8 mouse cellular contexts compared by ENCODE assay signal in the genomic region with DNA sequence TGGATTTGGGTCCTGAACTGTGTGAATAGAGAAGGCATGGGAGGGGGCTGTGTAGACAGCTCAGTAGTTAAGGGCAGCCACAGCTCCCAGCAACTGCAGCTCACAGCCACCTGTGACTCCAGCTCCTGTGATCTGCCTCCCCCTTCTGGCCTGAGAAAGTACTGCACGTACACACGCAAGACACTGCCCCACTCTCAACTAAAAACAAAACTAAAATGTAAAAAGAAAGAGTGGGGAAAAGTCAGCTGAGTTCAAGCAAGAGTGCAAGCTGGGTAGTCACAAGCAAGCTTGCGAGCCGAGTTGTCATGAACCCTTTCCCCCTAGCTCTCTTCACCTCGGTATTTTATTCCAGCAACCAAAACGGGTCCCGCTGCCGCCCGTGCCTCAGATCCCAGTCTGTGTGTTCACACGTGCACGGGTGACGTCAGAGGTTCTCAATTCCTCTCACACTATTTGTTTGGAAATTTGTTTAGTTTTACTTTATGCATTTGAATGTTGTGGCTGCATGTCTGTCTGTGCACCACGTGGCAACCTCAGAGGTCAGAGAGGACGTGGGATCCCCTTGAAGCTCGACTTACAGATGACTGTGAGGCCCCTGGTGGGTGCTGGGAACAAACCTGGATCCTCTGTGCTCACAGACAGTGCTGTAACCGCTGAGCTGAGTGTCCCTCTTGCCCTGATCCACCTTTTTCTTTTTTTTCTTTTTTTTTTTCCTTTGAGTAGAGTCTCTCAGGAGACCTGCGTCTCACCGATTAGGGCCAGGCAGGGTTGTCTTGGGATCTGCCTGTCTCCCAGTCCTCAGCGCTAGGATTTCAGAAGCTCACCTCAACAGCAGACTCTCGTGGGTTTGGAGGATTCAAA. TPM values are rescaled to one million over a fixed set of nuclear protein-coding genes. Genes with fewer than 3 reads are reported as not detected.
DNase-seq lines count a peak whose midpoint lies in the region; ATAC-seq and TF ChIP-seq lines count a peak whose summit lies in the region.

No protein-coding gene starts in this region.

- peak overlapping the region; percentile 56 for H3K9ac ChIP-seq in embryonic facial prominence, embryonic 14.5 days (ENCODE audit: low read depth, low read length)
- peak overlapping the region; percentile 24; the same call in 1 of the 2 replicates for H3K9ac ChIP-seq in kidney, embryonic 14.5 days (ENCODE audit: low read depth, low read length)
- 0 out of 2 replicates have a peak overlapping the region, but pooled peaks have one; percentile 10 for H3K9ac ChIP-seq in limb, embryonic 15.5 days
- no peak overlapping the region for H3K9ac ChIP-seq in midbrain, postnatal 0 days (replicated peaks; ENCODE audit: low read length, poor library complexity, severe bottlenecking)

- no peaks in the 10 kb centered on the region for H3K4me1 ChIP-seq in embryonic facial prominence, embryonic 14.5 days (ENCODE audit: control insufficient read depth, insufficient read depth, low read length)
- H3K4me1 ChIP-seq in heart, embryonic 10.5 days, result peaks cover 26% of the 10 kb centered on the region
- H3K4me1 ChIP-seq in kidney, embryonic 14.5 days (ENCODE audit: control insufficient read depth, insufficient read depth, low read length), result no peaks in the 10 kb centered on the region
- H3K4me1 ChIP-seq in limb, embryonic 15.5 days, result peaks cover 13% of the 10 kb centered on the region
- no peaks in the 10 kb centered on the region for H3K4me1 ChIP-seq in midbrain, postnatal 0 days (ENCODE audit: insufficient read depth, low read length)

- peak; percentile 86 for ATAC-seq in embryonic facial prominence, embryonic 14.5 days (ENCODE audit: low read depth)
- ATAC-seq in kidney, embryonic 14.5 days (ENCODE audit: low FRiP score, low TSS enrichment), result peak; percentile 64; the same call in 1 of the 2 replicates
- ATAC-seq in limb, embryonic 15.5 days (ENCODE audit: insufficient number of reproducible peaks, low FRiP score, low TSS enrichment, low read depth), result peak; percentile 50; the same call in 1 of the 2 replicates
- peak; percentile 62; the same call in 1 of the 2 replicates for ATAC-seq in midbrain, postnatal 0 days (ENCODE audit: low FRiP score)

- no peaks in the 10 kb centered on the region for H3K36me3 ChIP-seq in embryonic facial prominence, embryonic 14.5 days (ENCODE audit: control insufficient read depth, insufficient read depth, low read length)
- H3K36me3 ChIP-seq in heart, embryonic 10.5 days, result no peaks in the 10 kb centered on the region
- no peaks in the 10 kb centered on the region for H3K36me3 ChIP-seq in kidney, embryonic 14.5 days (ENCODE audit: control insufficient read depth, insufficient read depth, low read length)
- no peaks in the 10 kb centered on the region for H3K36me3 ChIP-seq in limb, embryonic 15.5 days
- no peaks in the 10 kb centered on the region for H3K36me3 ChIP-seq in midbrain, postnatal 0 days (ENCODE audit: insufficient read depth, low read length)

- peak; percentile 92 for TF ChIP-seq CTCF in midbrain, postnatal 0 days (IDR thresholded peaks at IDR 0.05)

- peak overlapping the region; percentile 71 for H3K4me2 ChIP-seq in embryonic facial prominence, embryonic 14.5 days (ENCODE audit: low read depth, low read length)
- H3K4me2 ChIP-seq in kidney, embryonic 14.5 days (replicated peaks; ENCODE audit: low read depth, low read length), result peak overlapping the region; percentile 51
- H3K4me2 ChIP-seq in limb, embryonic 15.5 days, result peak overlapping the region; percentile 53
- H3K4me2 ChIP-seq in midbrain, postnatal 0 days (ENCODE audit: low read depth, low read length, poor library complexity, severe bottlenecking), result peak overlapping the region; percentile 43

- H3K9me3 ChIP-seq in embryonic facial prominence, embryonic 14.5 days (ENCODE audit: control insufficient read depth, low read length), result no peaks in the 10 kb centered on the region
- no peaks in the 10 kb centered on the region for H3K9me3 ChIP-seq in heart, embryonic 10.5 days
- H3K9me3 ChIP-seq in kidney, embryonic 14.5 days (ENCODE audit: control insufficient read depth, low read length), result no peaks in the 10 kb centered on the region
- no peaks in the 10 kb centered on the region for H3K9me3 ChIP-seq in limb, embryonic 15.5 days
- no peaks in the 10 kb centered on the region for H3K9me3 ChIP-seq in midbrain, postnatal 0 days (ENCODE audit: low read length)

- H3K27ac ChIP-seq in embryonic facial prominence, embryonic 14.5 days (replicated peaks; ENCODE audit: low read depth, low read length), result no peak overlapping the region
- peak overlapping the region; percentile 70 for H3K27ac ChIP-seq in heart, embryonic 10.5 days
- no peak overlapping the region for H3K27ac ChIP-seq in kidney, embryonic 14.5 days (ENCODE audit: low read depth, low read length)
- no peak overlapping the region for H3K27ac ChIP-seq in limb, embryonic 15.5 days
- no peak overlapping the region for H3K27ac ChIP-seq in midbrain, postnatal 0 days (ENCODE audit: low read depth, low read length)

- H3K27me3 ChIP-seq in embryonic facial prominence, embryonic 14.5 days (replicated peaks; ENCODE audit: control insufficient read depth, insufficient read depth, low read length), result peaks cover 58% of the 10 kb centered on the region
- H3K27me3 ChIP-seq in heart, embryonic 10.5 days (ENCODE audit: insufficient read depth, poor library complexity, severe bottlenecking), result peaks cover 84% of the 10 kb centered on the region
- peaks cover 61% of the 10 kb centered on the region for H3K27me3 ChIP-seq in kidney, embryonic 14.5 days (ENCODE audit: control insufficient read depth, insufficient read depth, low read length)
- peaks cover 87% of the 10 kb centered on the region for H3K27me3 ChIP-seq in limb, embryonic 15.5 days
- peaks cover 31% of the 10 kb centered on the region for H3K27me3 ChIP-seq in midbrain, postnatal 0 days (ENCODE audit: insufficient read depth, low read length)

- DNase-seq in 3134 (ENCODE audit: extremely low read depth, insufficient read length, low spot score), result peak; percentile 64
- peak; percentile 76 for DNase-seq in adrenal gland, postnatal 25 days
- peak; percentile 76 for DNase-seq in embryonic facial prominence, embryonic 14.5 days (ENCODE audit: low spot score)
- DNase-seq in heart, embryonic 10.5 days (ENCODE audit: low spot score), result peak; percentile 90
- peak; percentile 68 for DNase-seq in midbrain, postnatal 0 days (ENCODE audit: low spot score)
- DNase-seq in spleen, postnatal 10 days (ENCODE audit: low spot score in 2 of 2), result peak; percentile 87 to 94

- WGBS in embryonic facial prominence, embryonic 14.5 days, result 8% methylated on average over 20 of the region's 20 CpGs
- WGBS in heart, embryonic 10.5 days, result 9% methylated on average over 20 of the region's 20 CpGs
- 7% methylated on average over 20 of the region's 20 CpGs for WGBS in kidney, embryonic 14.5 days
- 9% methylated on average over 20 of the region's 20 CpGs for WGBS in limb, embryonic 15.5 days
- 11% methylated on average over 20 of the region's 20 CpGs for WGBS in midbrain, postnatal 0 days

- H3K4me3 ChIP-seq in embryonic facial prominence, embryonic 14.5 days (ENCODE audit: low read depth, low read length), result peak overlapping the region; percentile 37
- H3K4me3 ChIP-seq in heart, embryonic 10.5 days, result peak overlapping the region; percentile 51
- peak overlapping the region; percentile 20; the same call in 1 of the 2 replicates for H3K4me3 ChIP-seq in kidney, embryonic 14.5 days (ENCODE audit: low read length)
- H3K4me3 ChIP-seq in limb, embryonic 15.5 days, result peak overlapping the region; percentile 38
- no peak overlapping the region for H3K4me3 ChIP-seq in midbrain, postnatal 0 days (ENCODE audit: low read depth, low read length)

RNA-seq across cellular contexts. Expression of a gene that starts 15.0 kb away (rescaled TPM):
- not detected in 2 replicates for total RNA-seq in adrenal gland, postnatal 25 days (2021)
- polyA plus RNA-seq in embryonic facial prominence, embryonic 14.5 days (2014; fragmentation: Nextera tagmentation; extraction: Ambion mirVana), result not detected in 2 replicates
- polyA plus RNA-seq in heart, embryonic 10.5 days (2016; fragmentation: Nextera tagmentation; extraction: Ambion mirVana), result 0.44 TPM in 1 of 2 replicates, not detected in the other
- not detected in 2 replicates for polyA plus RNA-seq in kidney, embryonic 14.5 days (2014; fragmentation: Nextera tagmentation; extraction: Ambion mirVana)
- not detected in 2 replicates for polyA plus RNA-seq in limb, embryonic 15.5 days (2015; fragmentation: Nextera tagmentation; extraction: Ambion mirVana)
- total RNA-seq in midbrain, postnatal 0 days (2014; rRNA removed), result 2.8 and 3.1 TPM in 2 replicates
- polyA plus RNA-seq in midbrain, postnatal 0 days (2015; fragmentation: Nextera tagmentation; extraction: Ambion mirVana), result 0.69 and 0.89 TPM in 2 replicates

RNA-seq across cellular contexts. Expression of a gene that starts 29.3 kb away (rescaled TPM):
- total RNA-seq in adrenal gland, postnatal 25 days (2021), result 0.29 and 0.64 TPM in 2 replicates
- polyA plus RNA-seq in embryonic facial prominence, embryonic 14.5 days (2014; fragmentation: Nextera tagmentation; extraction: Ambion mirVana), result 0.13 and 0.24 TPM in 2 replicates
- polyA plus RNA-seq in heart, embryonic 10.5 days (2016; fragmentation: Nextera tagmentation; extraction: Ambion mirVana), result 0.31 and 0.32 TPM in 2 replicates
- polyA plus RNA-seq in kidney, embryonic 14.5 days (2014; fragmentation: Nextera tagmentation; extraction: Ambion mirVana), result 0.22 and 0.24 TPM in 2 replicates
- polyA plus RNA-seq in limb, embryonic 15.5 days (2015; fragmentation: Nextera tagmentation; extraction: Ambion mirVana), result 0.08 and 0.15 TPM in 2 replicates
- 0.71 and 0.93 TPM in 2 replicates for total RNA-seq in midbrain, postnatal 0 days (2014; rRNA removed)
- polyA plus RNA-seq in midbrain, postnatal 0 days (2015; fragmentation: Nextera tagmentation; extraction: Ambion mirVana), result 0.90 and 1.1 TPM in 2 replicates

RNA-seq across cellular contexts. Expression of a gene that starts 51.7 kb away (rescaled TPM):
- 57.4 and 63.5 TPM in 2 replicates for total RNA-seq in adrenal gland, postnatal 25 days (2021)
- polyA plus RNA-seq in embryonic facial prominence, embryonic 14.5 days (2014; fragmentation: Nextera tagmentation; extraction: Ambion mirVana), result 22.6 and 26.2 TPM in 2 replicates
- polyA plus RNA-seq in heart, embryonic 10.5 days (2016; fragmentation: Nextera tagmentation; extraction: Ambion mirVana), result 25.1 and 26.9 TPM in 2 replicates
- 25.8 and 31.3 TPM in 2 replicates for polyA plus RNA-seq in kidney, embryonic 14.5 days (2014; fragmentation: Nextera tagmentation; extraction: Ambion mirVana)
- 21.9 and 22.5 TPM in 2 replicates for polyA plus RNA-seq in limb, embryonic 15.5 days (2015; fragmentation: Nextera tagmentation; extraction: Ambion mirVana)
- 34.2 and 52.6 TPM in 2 replicates for total RNA-seq in midbrain, postnatal 0 days (2014; rRNA removed)
- polyA plus RNA-seq in midbrain, postnatal 0 days (2015; fragmentation: Nextera tagmentation; extraction: Ambion mirVana), result 26.1 and 29.8 TPM in 2 replicates
